Mouse (Mus musculus) midbrain, embryonic 10.5 days (tissue): Measurements from ENCODE around the gene Farp1. TPM values are rescaled to one million over a fixed set of nuclear protein-coding genes. Genes with fewer than 3 reads are reported as not detected.

Experiments used
- DNase-seq: peaks from one replicate; pipeline ENCODE4 v3.0.0-alpha.2; 2017; ENCODE audit warnings: low spot score
- H3K27ac ChIP-seq: fragments of 300-500 bp; sonication (generic); replicated peaks from 2 replicates; pipeline ENCODE4 v1.5.1; 2016; ENCODE audit warnings: mild to moderate bottlenecking
- H3K27me3 ChIP-seq: fragments of 300-500 bp; sonication (generic); 2 replicates; pipeline ENCODE4 v1.6.1; 2016; ENCODE audit warnings: low read depth, mild to moderate bottlenecking; ENCODE audit not compliant: poor library complexity, severe bottlenecking
- H3K36me3 ChIP-seq: fragments of 300-500 bp; sonication (generic); 2 replicates; pipeline ENCODE4 v1.6.1; 2016; ENCODE audit warnings: mild to moderate bottlenecking, moderate library complexity
- H3K4me1 ChIP-seq: fragments of 300-500 bp; sonication (generic); 2 replicates; pipeline ENCODE4 v1.6.1; 2016
- H3K4me3 ChIP-seq: fragments of 300-500 bp; sonication (generic); 2 replicates; pipeline ENCODE4 v1.5.1; 2016; ENCODE audit warnings: mild to moderate bottlenecking, moderate library complexity
- H3K9me3 ChIP-seq: fragments of 300-500 bp; sonication (generic); replicated peaks from 2 replicates; pipeline ENCODE4 v1.6.1; 2016; ENCODE audit warnings: mild to moderate bottlenecking
- WGBS: fragments of 180-500 bp; shearing (Covaris S2); methylation state at CpG from one replicate; pipeline ENCODE4 v1.1.7; 2016; 5-methylcytosine and 5-hydroxymethylcytosine counted together
- polyA plus RNA-seq: library from polyadenylated mRNA; unstranded; fragments of >200 nt; fragmentation: Nextera tagmentation; extraction: Ambion mirVana; gene quantifications from 2 replicates; pipeline ENCODE4 v1.2.1, GENCODE M21; 2016

Gene Farp1
- polyA plus RNA-seq, 1 experiment from 2014 or later, result 18.2 TPM

GRCm38 (mm10) chr14:121309909-121310308 is 274.9 kb downstream of the Farp1 start:
- Histone ChIP-seq H3K4me1 (0 out of 2 replicates have a peak, but pooled peaks cover 9% of the 10 kb centered on the region), H3K27me3 (no peaks in the 10 kb centered on the region), H3K9me3 (no peaks in the 10 kb centered on the region), H3K27ac (no peak overlapping the region), H3K36me3 (peaks cover 10% of the 10 kb centered on the region), H3K4me3 (no peak overlapping the region)
- no peak for DNase-seq
- WGBS, result 77% methylated on average over 3 of the region's 3 CpGs

GRCm38 (mm10) chr14:121310325-121311080 is 275.5 kb downstream of the Farp1 start:
- peaks cover 11% of the 10 kb centered on the region; the same call in 1 of the 2 replicates for H3K4me1 ChIP-seq
- H3K4me3 ChIP-seq, result no peak overlapping the region
- peaks cover 10% of the 10 kb centered on the region for H3K36me3 ChIP-seq
- no peaks in the 10 kb centered on the region for H3K9me3 ChIP-seq
- DNase-seq, result no peak
- WGBS, result 84% methylated on average over 6 of the region's 6 CpGs
- no peak overlapping the region for H3K27ac ChIP-seq
- H3K27me3 ChIP-seq, result no peaks in the 10 kb centered on the region

DNA sequence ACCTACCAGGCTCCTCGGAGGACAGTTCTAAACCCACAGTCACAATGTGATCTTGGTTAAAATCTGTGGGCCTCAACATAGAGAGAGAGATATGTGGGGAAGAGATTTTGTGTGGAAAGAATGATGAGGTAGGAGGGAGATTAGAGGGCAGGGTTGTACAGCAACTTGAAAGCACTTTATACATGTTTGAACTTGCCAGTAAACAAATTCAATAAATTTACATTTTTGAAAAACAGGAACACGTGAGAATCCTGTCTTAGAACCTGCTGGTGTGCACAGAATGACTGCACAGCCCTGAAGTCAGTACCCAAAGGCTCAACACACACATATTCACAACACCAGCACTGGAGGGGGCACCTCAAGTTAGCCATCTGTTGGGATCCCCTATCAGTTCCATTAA is 276.1 kb downstream of the Farp1 start:
- WGBS, result 86% methylated on average over 2 of the region's 2 CpGs
- DNase-seq, result no peak

DNA sequence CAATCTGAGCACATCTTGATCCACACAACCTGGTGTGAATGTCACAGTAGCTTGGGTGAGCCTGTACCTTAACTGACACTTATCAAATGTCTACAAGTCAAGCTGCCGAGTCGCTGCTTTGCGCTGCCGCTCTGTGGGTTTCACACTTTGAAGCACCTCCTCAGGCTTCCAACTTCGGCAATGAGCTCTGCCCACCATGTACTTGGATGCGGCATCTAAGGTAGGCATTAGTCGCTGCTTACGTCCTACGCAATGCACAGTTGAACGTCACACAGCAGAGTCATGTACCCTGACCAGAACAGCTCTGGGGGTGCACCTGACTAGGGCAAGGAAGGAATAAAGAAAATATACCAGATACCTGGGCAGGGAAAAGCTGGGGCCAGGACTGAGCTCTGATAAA is 278.3 kb downstream of the Farp1 start:
- H3K4me3 ChIP-seq, result no peak overlapping the region
- H3K9me3 ChIP-seq, result no peaks in the 10 kb centered on the region
- peaks cover 21% of the 10 kb centered on the region for H3K4me1 ChIP-seq
- no peaks in the 10 kb centered on the region for H3K36me3 ChIP-seq
- H3K27me3 ChIP-seq, result no peaks in the 10 kb centered on the region
- DNase-seq, result no peak
- no peak overlapping the region for H3K27ac ChIP-seq
- 96% methylated on average over 10 of the region's 10 CpGs for WGBS

More for the DNA sequence above, 276.1 kb downstream of the Farp1 start:
- Histone ChIP-seq H3K27me3 (no peaks in the 10 kb centered on the region), H3K27ac (no peak overlapping the region), H3K36me3 (peaks cover 10% of the 10 kb centered on the region), H3K4me3 (no peak overlapping the region), H3K9me3 (no peaks in the 10 kb centered on the region), H3K4me1 (peaks cover 14% of the 10 kb centered on the region; the same call in 1 of the 2 replicates)

DNA sequence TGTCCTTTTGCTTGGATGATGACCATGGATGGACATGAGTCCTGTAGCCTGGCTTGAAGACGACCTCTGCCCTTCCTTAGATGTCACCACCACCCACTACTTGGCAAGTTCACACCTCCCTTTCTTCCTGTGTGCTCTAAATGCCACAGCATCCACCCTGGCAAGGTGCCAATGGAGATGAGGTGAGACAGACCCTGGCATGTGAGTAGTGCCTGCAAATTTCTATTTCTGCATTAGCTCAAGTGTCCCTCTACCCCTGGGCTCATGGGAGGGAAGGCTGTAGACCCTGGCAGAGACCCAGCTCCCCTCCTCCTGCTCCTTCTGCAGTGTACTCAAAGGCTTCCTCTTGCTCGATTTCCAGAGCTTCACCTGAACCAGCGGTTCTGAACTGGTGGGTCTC is 279.9 kb downstream of the Farp1 start:
- Histone ChIP-seq H3K27me3 (no peaks in the 10 kb centered on the region), H3K9me3 (no peaks in the 10 kb centered on the region), H3K27ac (no peak overlapping the region), H3K36me3 (no peaks in the 10 kb centered on the region), H3K4me3 (no peak overlapping the region), H3K4me1 (peaks cover 21% of the 10 kb centered on the region)
- 87% methylated on average over 3 of the region's 3 CpGs for WGBS
- no peak for DNase-seq

- H3K4me3 ChIP-seq, result no peak overlapping the region
- no peak for DNase-seq
- peaks cover 21% of the 10 kb centered on the region for H3K4me1 ChIP-seq
- H3K9me3 ChIP-seq, result no peaks in the 10 kb centered on the region; the same call in 1 of the 2 replicates
- H3K27ac ChIP-seq, result no peak overlapping the region
- no peaks in the 10 kb centered on the region for H3K27me3 ChIP-seq
- peaks cover 3% of the 10 kb centered on the region; the same call in 1 of the 2 replicates for H3K36me3 ChIP-seq
- 76% methylated on average over 5 of the region's 5 CpGs for WGBS
Observed at GRCm38 (mm10) chr14:121316136-121316535, 281.1 kb downstream of the Farp1 start.

DNA sequence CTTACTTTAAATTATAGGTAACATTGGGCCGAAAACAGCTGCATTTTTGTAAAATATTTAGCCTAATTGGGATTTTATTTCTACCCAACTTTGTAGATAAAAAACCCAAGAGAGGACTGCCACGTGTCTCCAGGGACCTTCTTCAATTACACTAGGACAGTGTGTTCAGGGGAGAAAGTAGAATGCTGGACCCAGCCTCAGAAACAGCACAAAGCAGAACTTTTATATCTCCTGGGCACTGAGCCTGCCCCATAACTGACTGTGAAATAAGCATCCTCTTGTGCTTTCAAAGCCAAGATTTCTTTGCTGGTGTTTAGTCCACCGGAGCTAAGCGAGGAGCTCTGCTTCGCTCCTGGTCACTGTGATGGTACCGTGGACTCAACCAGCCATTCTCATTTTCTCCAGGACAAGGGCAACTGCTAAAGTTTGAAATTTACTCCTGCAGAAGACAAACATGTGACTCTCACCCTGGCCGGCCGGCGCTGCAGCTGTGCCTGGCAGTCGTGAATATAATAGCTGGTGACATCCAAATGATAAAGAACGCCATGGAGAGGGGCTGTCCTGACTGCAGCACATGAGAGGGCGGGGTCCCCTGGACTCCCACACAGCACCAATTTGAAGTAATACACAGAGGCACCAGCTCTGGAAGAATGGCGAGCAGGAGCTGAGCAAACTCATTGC is 281.8 kb downstream of the Farp1 start:
- H3K4me1 ChIP-seq, result peaks cover 21% of the 10 kb centered on the region
- DNase-seq, result no peak
- H3K9me3 ChIP-seq, result peaks cover 4% of the 10 kb centered on the region; the same call in 1 of the 2 replicates
- H3K36me3 ChIP-seq, result peaks cover 7% of the 10 kb centered on the region; the same call in 1 of the 2 replicates
- H3K27ac ChIP-seq, result no peak overlapping the region
- no peak overlapping the region for H3K4me3 ChIP-seq
- WGBS, result 87% methylated on average over 13 of the region's 13 CpGs
- H3K27me3 ChIP-seq, result no peaks in the 10 kb centered on the region

DNA sequence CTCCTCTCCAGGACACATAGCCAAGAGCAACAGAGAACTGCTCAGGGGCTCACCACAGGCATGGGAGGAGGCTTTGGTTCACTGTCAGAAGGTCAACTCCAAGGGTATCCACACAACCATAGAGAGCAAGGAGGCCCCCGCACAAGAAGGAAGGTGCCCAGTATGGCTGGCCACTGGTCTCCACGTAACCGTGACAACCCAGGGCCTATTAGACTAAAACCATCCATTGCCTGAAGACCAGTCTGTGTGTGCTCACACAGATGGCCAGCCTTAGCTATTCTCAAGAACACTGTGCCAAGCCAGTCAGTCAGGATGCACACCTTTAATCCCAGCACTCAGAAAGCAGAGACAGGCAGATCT is 282.3 kb downstream of the Farp1 start:
- H3K4me1 ChIP-seq, result peaks cover 21% of the 10 kb centered on the region
- H3K9me3 ChIP-seq, result peaks cover 5% of the 10 kb centered on the region; the same call in 1 of the 2 replicates
- WGBS, result 91% methylated on average over 3 of the region's 3 CpGs
- no peak for DNase-seq
- 0 out of 2 replicates have a peak overlapping the region, but pooled peaks have one; percentile 30 for H3K27ac ChIP-seq
- peaks cover 9% of the 10 kb centered on the region; the same call in 1 of the 2 replicates for H3K36me3 ChIP-seq
- H3K4me3 ChIP-seq, result no peak overlapping the region
- H3K27me3 ChIP-seq, result no peaks in the 10 kb centered on the region

GRCm38 (mm10) chr14:121318382-121318781 is 283.4 kb downstream of the Farp1 start:
- 90% methylated on average over 5 of the region's 5 CpGs for WGBS
- no peak for DNase-seq
- Histone ChIP-seq H3K27me3 (no peaks in the 10 kb centered on the region), H3K36me3 (peaks cover 11% of the 10 kb centered on the region; the same call in 1 of the 2 replicates), H3K4me1 (peaks cover 21% of the 10 kb centered on the region), H3K27ac (no peak overlapping the region), H3K4me3 (no peak overlapping the region), H3K9me3 (peaks cover 5% of the 10 kb centered on the region; the same call in 1 of the 2 replicates)

GRCm38 (mm10) chr14:121322150-121322549 is 287.1 kb downstream of the Farp1 start:
- peaks cover 5% of the 10 kb centered on the region; the same call in 1 of the 2 replicates for H3K9me3 ChIP-seq
- no peak for DNase-seq
- WGBS, result 91% methylated on average over 5 of the region's 5 CpGs

DNA sequence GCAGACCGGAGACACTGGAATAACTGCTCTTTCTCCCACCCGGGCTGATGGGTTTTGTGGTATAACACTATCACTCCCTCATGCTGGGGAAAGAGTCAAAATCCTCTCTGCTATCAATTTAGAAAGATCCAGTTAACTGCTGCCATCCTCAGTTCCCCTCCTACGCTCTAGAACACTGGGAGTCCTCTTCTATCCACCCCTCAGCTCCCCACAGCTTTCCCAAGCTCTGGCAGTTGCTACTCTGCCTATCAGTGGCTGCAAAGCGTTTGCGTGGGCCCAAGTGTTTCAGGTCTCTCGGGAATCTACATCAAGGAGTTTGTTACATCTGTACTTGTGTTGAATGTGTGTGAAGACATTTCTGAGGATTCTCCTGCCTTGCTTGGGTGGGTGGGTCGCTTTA is 287.6 kb downstream of the Farp1 start:
- H3K36me3 ChIP-seq, result peaks cover 11% of the 10 kb centered on the region; the same call in 1 of the 2 replicates
- no peak for DNase-seq
- H3K27ac ChIP-seq, result no peak overlapping the region
- H3K9me3 ChIP-seq, result peaks cover 5% of the 10 kb centered on the region; the same call in 1 of the 2 replicates
- no peak overlapping the region for H3K4me3 ChIP-seq
- H3K27me3 ChIP-seq, result no peaks in the 10 kb centered on the region
- 90% methylated on average over 7 of the region's 7 CpGs for WGBS
- H3K4me1 ChIP-seq, result peaks cover 5% of the 10 kb centered on the region; the same call in 1 of the 2 replicates

More at GRCm38 (mm10) chr14:121322150-121322549, 287.1 kb downstream of the Farp1 start:
- Histone ChIP-seq H3K27ac (no peak overlapping the region), H3K27me3 (no peaks in the 10 kb centered on the region), H3K36me3 (peaks cover 11% of the 10 kb centered on the region; the same call in 1 of the 2 replicates), H3K4me3 (no peak overlapping the region), H3K4me1 (peaks cover 6% of the 10 kb centered on the region)

DNA sequence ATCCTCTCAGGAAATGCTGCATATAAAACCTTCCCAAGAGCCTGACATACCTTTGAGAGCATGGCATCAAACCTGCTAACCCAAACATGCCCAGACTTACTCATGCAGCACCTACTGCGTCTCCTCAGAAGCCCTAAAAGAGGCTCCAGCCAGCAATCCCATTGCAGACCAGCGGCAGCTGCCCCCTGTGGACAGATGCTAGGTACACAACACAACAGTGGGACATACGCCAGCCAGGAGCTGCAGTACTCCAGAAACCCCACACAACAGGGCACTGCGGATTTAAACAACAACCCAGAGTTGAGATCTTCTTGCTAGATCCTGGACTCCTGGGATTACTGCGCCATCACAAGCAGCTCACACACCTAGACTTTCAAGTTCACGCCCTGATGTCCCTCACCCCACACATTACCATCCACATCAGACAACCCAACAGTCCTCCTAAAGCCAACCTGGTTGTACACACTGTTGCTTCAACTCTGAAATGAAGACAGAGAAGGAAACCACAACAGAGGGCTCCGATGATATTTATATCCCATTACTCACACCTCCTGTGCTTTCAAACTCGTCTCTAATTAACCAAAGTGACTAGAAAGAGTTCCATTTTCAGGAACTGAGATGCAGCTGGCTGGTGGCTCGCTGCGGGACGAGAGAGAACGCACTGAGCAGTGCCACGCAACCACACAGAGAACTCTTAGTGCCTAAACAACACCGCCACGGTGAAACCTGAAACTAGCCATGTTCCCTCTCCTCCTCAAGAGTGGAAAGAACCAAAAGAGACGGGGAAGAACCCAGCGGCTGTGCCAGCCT is 289.7 kb downstream of the Farp1 start:
- peaks cover 11% of the 10 kb centered on the region; the same call in 1 of the 2 replicates for H3K36me3 ChIP-seq
- no peak overlapping the region for H3K27ac ChIP-seq
- H3K4me3 ChIP-seq, result no peak overlapping the region
- no peak for DNase-seq
- H3K4me1 ChIP-seq, result peaks cover 5% of the 10 kb centered on the region; the same call in 1 of the 2 replicates
- peaks cover 5% of the 10 kb centered on the region; the same call in 1 of the 2 replicates for H3K9me3 ChIP-seq
- H3K27me3 ChIP-seq, result no peaks in the 10 kb centered on the region
- 91% methylated on average over 17 of the region's 17 CpGs for WGBS
